Mouse (Mus musculus): Measurements from ENCODE around the gene Ypel3.
A peak's percentile ranks its signal among the peaks of the same experiment; 100 is the strongest.

Gene Ypel3

DNA sequence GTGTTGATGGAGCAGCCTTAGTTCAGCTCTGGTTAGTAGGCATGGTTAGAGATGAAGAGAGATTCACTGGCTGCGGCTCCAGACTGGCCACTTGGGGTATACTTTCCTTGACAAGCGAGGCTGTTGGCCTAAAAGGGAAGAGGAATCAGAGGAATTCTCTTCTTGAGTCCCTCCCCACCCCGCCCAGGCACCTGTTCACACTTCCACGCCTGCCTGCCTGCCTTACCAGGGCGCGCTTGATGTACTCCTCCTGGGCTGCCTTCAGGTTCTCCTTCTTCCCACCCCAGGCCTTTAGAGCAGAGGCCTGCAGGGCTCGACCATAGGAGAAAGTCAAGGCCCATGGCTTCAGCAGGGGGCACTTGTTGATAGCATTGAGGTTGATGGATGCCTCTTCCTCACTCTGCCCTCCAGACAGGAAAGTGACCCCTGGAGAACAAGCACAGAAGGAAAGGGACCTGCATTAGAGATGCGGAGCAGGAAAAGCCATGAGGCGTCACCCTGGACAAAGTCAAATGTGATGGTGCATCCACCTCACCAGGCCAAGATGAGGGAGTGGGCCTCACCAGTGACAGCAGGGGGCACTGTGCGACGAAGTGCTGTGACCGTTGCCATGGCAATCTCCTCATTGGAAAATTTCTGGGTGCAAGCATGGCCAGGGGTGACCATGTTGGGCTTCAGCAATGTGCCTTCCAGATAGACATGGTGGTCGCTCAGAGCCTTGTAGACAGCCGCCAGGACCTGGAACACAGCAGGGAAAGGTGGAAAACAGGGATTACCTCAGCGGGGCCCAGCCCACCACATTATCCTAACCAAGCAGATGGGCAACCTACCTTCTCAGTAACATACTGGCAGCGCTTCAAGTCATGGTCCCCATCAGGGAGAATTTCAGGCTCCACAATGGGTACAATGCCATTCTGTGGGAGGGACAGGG lies 18.9 kb downstream of the Ypel3 start:
- no peak for DNase-seq

DNA sequence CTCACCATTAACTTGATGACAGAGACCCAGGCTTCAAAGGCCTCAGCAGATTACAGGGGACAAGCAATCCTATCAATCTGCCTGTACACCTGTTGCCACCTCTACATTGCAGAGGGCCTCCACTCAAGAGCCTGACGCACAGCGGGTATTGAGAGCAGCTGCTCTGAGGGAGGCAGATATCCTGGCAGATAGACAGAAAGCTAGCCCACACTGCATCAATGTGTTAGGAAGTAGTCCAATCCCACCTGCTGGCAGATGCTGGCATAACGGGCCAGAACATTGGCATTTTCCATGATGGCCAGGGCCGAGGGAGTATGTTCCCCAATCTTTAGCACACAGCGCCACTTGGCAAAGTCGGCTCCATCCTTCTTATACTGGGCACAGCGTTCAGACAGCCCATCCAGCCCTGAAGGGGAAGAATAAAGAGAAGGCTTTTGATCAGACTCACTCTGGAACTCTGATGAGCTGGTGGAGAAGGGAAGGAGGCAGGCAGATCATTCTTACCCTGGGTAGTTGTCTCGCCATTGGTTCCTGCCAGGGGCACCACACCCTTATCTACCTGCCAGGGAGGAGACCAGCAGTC lies 19.7 kb downstream of the Ypel3 start:
- peak; percentile 49 for DNase-seq

- no peak for DNase-seq
These were observed 20.8 kb downstream of the Ypel3 start, which contains the start of gene Fam57b for GRCm38 (mm10) chr7:126797411-126798126. Gene Fam57b (plus strand): TSS chr7:126797668.

GRCm38 (mm10) chr7:126798127-126799049 lies 21.6 kb downstream of the Ypel3 start:
- DNase-seq: no peak

DNA sequence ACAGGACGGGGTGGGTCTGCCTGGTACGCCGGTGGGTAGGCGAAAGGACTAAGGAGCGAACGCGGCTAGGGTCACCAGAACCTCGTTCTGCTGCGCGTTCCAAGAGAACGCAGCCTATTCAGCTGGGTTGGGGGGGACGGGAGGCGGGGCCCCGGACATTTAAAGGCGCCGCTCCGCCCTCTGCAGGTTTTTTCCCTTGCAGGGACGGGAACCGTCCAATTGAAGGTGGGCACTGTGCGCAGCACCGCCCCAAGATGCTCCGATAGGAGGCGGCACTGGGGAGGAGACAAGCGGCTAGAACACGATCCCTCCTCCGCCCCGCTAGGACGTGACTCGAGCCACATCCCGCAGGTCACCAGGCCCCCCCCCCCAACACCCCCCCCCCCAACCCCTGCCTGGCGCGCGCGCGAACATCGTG lies 22.3 kb downstream of the Ypel3 start:
- peak; percentile 97 for DNase-seq

DNA sequence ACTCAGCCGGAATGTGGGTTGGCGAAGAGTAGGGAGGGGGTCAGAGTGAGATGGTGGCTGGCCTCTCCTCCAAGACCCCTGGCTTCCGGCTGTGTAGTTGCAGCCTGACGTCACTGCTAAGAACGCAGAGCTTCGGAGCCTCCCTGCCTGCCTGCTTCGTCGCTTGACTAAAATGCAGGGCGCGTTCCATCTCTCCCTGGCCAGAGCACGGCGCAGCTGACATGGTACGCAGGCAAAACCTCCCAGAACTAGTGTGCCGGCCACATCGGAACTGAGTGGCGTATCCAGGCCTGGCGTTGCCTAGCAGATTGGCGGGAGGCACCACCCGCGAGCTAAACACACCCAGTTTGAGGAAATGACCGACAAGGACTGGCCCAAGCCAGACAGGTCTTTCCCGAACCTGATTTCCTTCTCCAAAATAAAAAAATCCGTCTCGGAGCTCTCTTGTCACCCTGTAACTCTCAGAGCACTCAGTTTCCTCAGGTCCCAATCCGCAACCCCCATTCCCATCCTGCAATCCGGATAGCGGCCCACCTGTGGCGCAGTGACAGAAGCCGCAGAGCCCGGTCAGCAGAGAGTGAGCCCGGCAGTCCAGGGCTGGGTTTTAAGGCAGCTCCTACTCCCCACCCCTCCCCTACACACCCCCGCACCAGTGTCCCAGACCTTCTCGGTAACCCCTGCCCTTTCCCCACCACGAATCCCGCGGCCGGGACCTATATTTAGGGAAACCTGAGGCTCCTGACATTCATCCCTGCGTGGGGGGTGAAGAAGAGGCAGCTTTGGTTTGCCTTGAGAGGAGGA lies 22.9 kb downstream of the Ypel3 start:
- peak; percentile 46 for DNase-seq

GRCm38 (mm10) chr7:126800269-126801056 lies 23.7 kb downstream of the Ypel3 start:
- DNase-seq: peak; percentile 48

- DNase-seq: no peak
These were observed 24.3 kb downstream of the Ypel3 start for GRCm38 (mm10) chr7:126801057-126801422.

- no peak for DNase-seq
These were observed 25.6 kb downstream of the Ypel3 start for GRCm38 (mm10) chr7:126802134-126802889.

DNA sequence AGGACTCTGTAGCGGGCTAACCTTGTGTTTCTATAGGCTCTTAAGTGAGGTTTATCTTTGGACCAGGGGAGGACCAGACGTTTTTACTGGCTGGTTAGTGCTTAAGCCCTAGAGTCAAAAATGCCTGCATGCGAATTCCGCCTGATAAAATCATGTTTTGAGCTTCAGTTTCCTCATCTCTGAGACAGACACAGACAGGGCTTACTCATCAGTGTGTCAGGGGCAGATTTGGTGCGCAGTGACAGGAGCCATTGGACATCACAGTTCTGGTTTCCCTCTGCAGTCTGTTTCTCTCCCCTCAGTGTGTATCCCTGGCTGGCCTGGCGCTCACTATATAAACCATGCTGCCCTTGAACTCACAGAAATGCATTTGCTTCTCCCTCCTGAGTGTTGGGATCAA lies 26.4 kb downstream of the Ypel3 start:
- DNase-seq: no peak

GRCm38 (mm10) chr7:126803751-126804150 lies 27.0 kb downstream of the Ypel3 start:
- DNase-seq: no peak

DNA sequence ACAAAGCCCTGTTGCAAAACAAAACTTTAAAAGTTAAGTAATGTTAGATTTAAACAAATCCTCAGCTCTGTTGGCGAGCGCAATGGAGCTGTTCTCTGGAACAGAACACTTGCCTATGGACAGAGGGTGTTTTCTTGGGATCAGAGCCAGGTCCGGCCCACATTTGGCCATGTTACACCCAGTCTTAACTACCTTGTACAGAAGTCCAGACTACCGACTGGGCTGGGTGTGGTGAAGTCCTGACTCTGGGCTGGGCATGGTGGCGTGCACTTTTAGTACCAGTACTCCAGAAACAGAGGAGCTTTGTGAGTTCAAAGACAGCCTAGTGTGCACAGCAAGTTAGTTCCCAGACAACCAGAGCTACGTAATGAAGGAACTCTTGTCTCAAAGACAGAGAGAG lies 30.2 kb downstream of the Ypel3 start:
- no peak for DNase-seq

DNA sequence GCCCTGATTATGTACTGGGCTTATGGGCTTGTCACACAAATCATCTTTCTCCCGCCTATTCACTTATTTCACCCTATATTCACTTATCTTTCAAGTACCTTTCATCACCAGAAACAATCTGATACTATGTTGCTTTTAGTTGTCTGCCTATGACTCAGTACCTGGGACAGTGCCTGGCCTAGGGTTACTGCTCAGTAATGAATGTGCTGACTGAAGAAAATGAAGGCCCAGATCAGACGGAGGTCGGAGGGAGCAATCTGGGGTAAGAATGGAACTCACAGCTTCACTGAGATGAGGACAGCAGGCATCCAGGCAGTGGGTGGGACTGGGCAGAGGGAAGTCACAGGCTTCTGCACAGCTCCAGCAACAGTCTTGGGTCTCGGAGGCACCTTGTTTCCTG lies 30.6 kb downstream of the Ypel3 start:
- no peak for DNase-seq

DNA sequence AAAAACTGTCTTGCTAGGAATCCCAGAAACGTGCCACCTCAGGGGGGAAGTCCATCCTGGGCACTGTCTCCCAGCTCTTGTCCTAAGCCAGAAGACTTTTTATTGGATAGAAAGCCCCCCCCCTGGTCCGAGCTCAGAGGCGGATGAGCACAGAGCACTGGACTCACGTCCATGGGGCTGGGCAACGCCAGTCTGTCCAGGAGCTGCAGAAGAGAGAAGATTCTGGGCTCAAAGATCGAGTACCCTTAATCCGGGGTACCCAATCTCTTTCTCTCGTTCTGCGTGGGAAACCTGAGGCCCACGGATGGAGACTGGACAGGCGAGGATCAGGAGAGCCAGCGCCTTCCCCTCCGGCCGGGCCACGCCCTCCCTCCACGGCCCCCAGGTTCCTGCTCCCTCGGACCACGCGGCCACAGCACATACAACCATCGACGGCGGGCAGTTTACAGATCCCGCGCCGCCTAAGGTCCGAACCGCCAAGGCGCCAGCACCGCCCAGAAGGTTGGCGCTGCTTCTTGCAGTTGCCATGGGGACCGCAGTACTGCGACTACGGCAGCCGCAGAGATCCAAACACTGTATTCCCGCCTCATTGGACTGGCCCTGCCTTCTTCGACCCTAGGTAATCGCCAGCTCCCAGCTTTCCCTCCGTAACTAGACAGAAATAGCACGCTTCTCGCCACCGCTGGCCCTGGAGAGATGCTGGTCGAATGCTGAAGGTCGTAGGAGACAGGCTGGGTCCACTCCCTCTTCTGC lies 32.1 kb downstream of the Ypel3 start:
- DNase-seq: peak; percentile 93

GRCm38 (mm10) chr7:126809723-126810369 lies 33.1 kb downstream of the Ypel3 start:
- DNase-seq: no peak

- no peak for DNase-seq
These were observed 39.0 kb downstream of the Ypel3 start for GRCm38 (mm10) chr7:126815726-126816222.

DNA sequence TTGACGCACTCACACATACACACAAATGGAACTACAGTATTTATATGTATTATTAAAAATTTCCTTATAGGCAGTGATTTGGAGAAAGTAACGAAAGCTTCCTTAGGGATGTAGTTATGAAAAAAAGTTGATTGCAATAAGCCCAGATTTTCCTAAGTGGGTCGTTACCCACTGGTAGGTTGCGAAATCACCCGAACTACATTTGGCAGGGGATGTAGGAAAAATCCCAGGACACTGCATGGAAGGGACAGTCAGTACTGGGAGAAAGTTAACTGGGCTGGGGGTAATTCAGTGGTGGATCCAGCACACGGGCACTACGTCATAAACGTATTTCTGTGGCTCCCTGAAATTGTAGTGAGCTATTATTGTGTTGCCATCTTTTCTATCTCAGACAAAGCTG lies 39.7 kb downstream of the Ypel3 start:
- DNase-seq: no peak

- no peak for DNase-seq
These were observed 40.8 kb downstream of the Ypel3 start for GRCm38 (mm10) chr7:126817595-126817994.

DNA sequence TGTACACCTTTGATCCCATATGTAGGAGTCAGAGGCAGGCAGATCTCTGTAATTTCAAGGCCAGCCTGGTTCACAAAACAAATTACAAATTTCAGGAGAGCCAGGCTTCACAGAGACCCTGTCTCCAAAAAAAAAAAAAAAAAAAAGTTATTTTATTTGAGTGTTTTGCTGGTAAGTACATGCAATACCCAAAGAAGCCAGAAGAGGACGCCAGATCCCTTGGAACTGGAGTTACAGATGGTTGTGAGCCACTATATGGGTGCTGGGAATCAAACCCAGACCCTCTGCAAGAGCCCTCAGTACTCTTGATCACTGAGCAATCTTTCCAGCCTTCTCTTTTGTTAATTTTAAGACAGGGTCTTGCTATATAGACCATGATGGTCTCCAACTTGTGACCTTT lies 42.1 kb downstream of the Ypel3 start:
- DNase-seq: no peak

Measured in right cerebral cortex, postnatal 25 days (tissue).